Mouse (Mus musculus): ENCODE data around the gene Nmi. TPM values are rescaled to one million over a fixed set of nuclear protein-coding genes. Genes with fewer than 3 reads are reported as not detected.

The Nmi gene
- polyA plus RNA-seq, 1 experiment: 14.3 TPM

GRCm38 (mm10) chr2:51931241-51931640, 42.1 kb downstream of the Nmi start:
- no peak for TF ChIP-seq CTCF (IDR thresholded peaks at IDR 0.05; ENCODE audit: borderline replicate concordance, insufficient read depth, low read length)
- no peak for TF ChIP-seq POLR2A (IDR thresholded peaks at IDR 0.05; ENCODE audit: low read depth, low read length)
- no peak overlapping the region for H3K27ac ChIP-seq (ENCODE audit: insufficient read depth, low read length)
- H3K4me1 ChIP-seq (ENCODE audit: control insufficient read depth, insufficient read depth, low read length): peaks cover 6% of the 10 kb centered on the region; the same call in 1 of the 2 replicates
- no peak overlapping the region for H3K4me3 ChIP-seq (ENCODE audit: insufficient read depth, low read length)

- TF ChIP-seq CTCF (IDR thresholded peaks at IDR 0.05; ENCODE audit: borderline replicate concordance, insufficient read depth, low read length): 0 out of 2 replicates have a peak, but pooled peaks have one; percentile 7
- TF ChIP-seq POLR2A (IDR thresholded peaks at IDR 0.05; ENCODE audit: low read depth, low read length): no peak
- Histone ChIP-seq H3K27ac (ENCODE audit: insufficient read depth, low read length) (peak overlapping the region; percentile 74), H3K4me1 (ENCODE audit: control insufficient read depth, insufficient read depth, low read length) (peaks cover 7% of the 10 kb centered on the region), H3K4me3 (ENCODE audit: insufficient read depth, low read length) (no peak overlapping the region)
These were observed 58.2 kb downstream of the Nmi start for GRCm38 (mm10) chr2:51914944-51915680.

GRCm38 (mm10) chr2:51914532-51914931, 58.8 kb downstream of the Nmi start:
- no peak overlapping the region for H3K4me3 ChIP-seq (ENCODE audit: insufficient read depth, low read length)
- H3K27ac ChIP-seq (ENCODE audit: insufficient read depth, low read length): peak overlapping the region; percentile 75
- peaks cover 7% of the 10 kb centered on the region for H3K4me1 ChIP-seq (ENCODE audit: control insufficient read depth, insufficient read depth, low read length)
- TF ChIP-seq CTCF (IDR thresholded peaks at IDR 0.05; ENCODE audit: borderline replicate concordance, insufficient read depth, low read length): no peak

- no peak overlapping the region for H3K4me3 ChIP-seq (ENCODE audit: insufficient read depth, low read length)
- H3K4me1 ChIP-seq (ENCODE audit: control insufficient read depth, insufficient read depth, low read length): peaks cover 7% of the 10 kb centered on the region
- no peak for TF ChIP-seq POLR2A (IDR thresholded peaks at IDR 0.05; ENCODE audit: low read depth, low read length)
- TF ChIP-seq CTCF (IDR thresholded peaks at IDR 0.05; ENCODE audit: borderline replicate concordance, insufficient read depth, low read length): no peak
- peak overlapping the region; percentile 96 for H3K27ac ChIP-seq (ENCODE audit: insufficient read depth, low read length)
These were observed 60.6 kb downstream of the Nmi start for GRCm38 (mm10) chr2:51912740-51913139.

GRCm38 (mm10) chr2:51911864-51912263, 61.4 kb downstream of the Nmi start:
- peaks cover 7% of the 10 kb centered on the region for H3K4me1 ChIP-seq (ENCODE audit: control insufficient read depth, insufficient read depth, low read length)
- H3K4me3 ChIP-seq (ENCODE audit: insufficient read depth, low read length): no peak overlapping the region
- peak overlapping the region; percentile 96 for H3K27ac ChIP-seq (ENCODE audit: insufficient read depth, low read length)
- TF ChIP-seq CTCF (IDR thresholded peaks at IDR 0.05; ENCODE audit: borderline replicate concordance, insufficient read depth, low read length): no peak
- no peak for TF ChIP-seq POLR2A (IDR thresholded peaks at IDR 0.05; ENCODE audit: low read depth, low read length)

GRCm38 (mm10) chr2:51907538-51908110, 65.7 kb downstream of the Nmi start:
- H3K4me1 ChIP-seq (ENCODE audit: control insufficient read depth, insufficient read depth, low read length): peaks cover 3% of the 10 kb centered on the region; the same call in 1 of the 2 replicates
- no peak overlapping the region for H3K4me3 ChIP-seq (ENCODE audit: insufficient read depth, low read length)
- H3K27ac ChIP-seq (ENCODE audit: insufficient read depth, low read length): no peak overlapping the region
- TF ChIP-seq POLR2A (IDR thresholded peaks at IDR 0.05; ENCODE audit: low read depth, low read length): no peak
- TF ChIP-seq CTCF (IDR thresholded peaks at IDR 0.05; ENCODE audit: borderline replicate concordance, insufficient read depth, low read length): no peak

- Histone ChIP-seq H3K27ac (ENCODE audit: insufficient read depth, low read length) (no peak overlapping the region), H3K4me3 (ENCODE audit: insufficient read depth, low read length) (no peak overlapping the region), H3K4me1 (ENCODE audit: control insufficient read depth, insufficient read depth, low read length) (no peaks in the 10 kb centered on the region)
- no peak for TF ChIP-seq CTCF (IDR thresholded peaks at IDR 0.05; ENCODE audit: borderline replicate concordance, insufficient read depth, low read length)
- no peak for TF ChIP-seq POLR2A (IDR thresholded peaks at IDR 0.05; ENCODE audit: low read depth, low read length)
These were observed 67.7 kb downstream of the Nmi start for GRCm38 (mm10) chr2:51905637-51906036.

Other genes starting within 250 kb of the Nmi start
- 20.3 and 21.7 TPM in 2 replicates for gene Rbm43, start 38.3 kb downstream of the Nmi start, polyA plus RNA-seq (2011; ENCODE audit: insufficient read length, low read depth, missing spikeins)
- 13.0 and 21.6 TPM in 2 replicates for gene Tnfaip6, start 64.5 kb upstream of the Nmi start, polyA plus RNA-seq (2011; ENCODE audit: insufficient read length, low read depth, missing spikeins)
- gene Rif1, start 99.3 kb upstream of the Nmi start, polyA plus RNA-seq (2011; ENCODE audit: insufficient read length, low read depth, missing spikeins): 22.5 and 28.2 TPM in 2 replicates